Mouse (Mus musculus): ENCODE measurements at regions not wholly inside any gene's neighbourhood (a gene's known extent, or its start where the extent isn't known, plus 50 kb on each side); places are given as distances from the start of the nearest gene placed in this dataset.

GRCm38 (mm10) chr5:82324354-82324753 lies 1030.6 kb downstream of the Tecrl start:
- Histone ChIP-seq H3K9me3 (replicated peaks; ENCODE audit: control insufficient read depth, low read length) (no peaks in the 10 kb centered on the region), H3K4me2 (ENCODE audit: low read depth, low read length) (no peak overlapping the region), H3K4me1 (ENCODE audit: control insufficient read depth, insufficient read depth, low read length) (no peaks in the 10 kb centered on the region), H3K27me3 (ENCODE audit: control insufficient read depth, insufficient read depth, low read length) (no peaks in the 10 kb centered on the region), H3K4me3 (replicated peaks; ENCODE audit: low read length) (no peak overlapping the region), H3K36me3 (ENCODE audit: control insufficient read depth, insufficient read depth, low read length) (no peaks in the 10 kb centered on the region), H3K27ac (ENCODE audit: low read length) (no peak overlapping the region), H3K9ac (ENCODE audit: low read length) (no peak overlapping the region)
- WGBS = 78% methylated on average over 4 of the region's 4 CpGs
- ATAC-seq (ENCODE audit: insufficient read depth, low FRiP score) = no peak

GRCm38 (mm10) chr5:82319709-82320333 lies 1035.2 kb downstream of the Tecrl start:
- Histone ChIP-seq H3K9ac (ENCODE audit: low read length) (no peak overlapping the region), H3K4me1 (ENCODE audit: control insufficient read depth, insufficient read depth, low read length) (no peaks in the 10 kb centered on the region), H3K4me3 (replicated peaks; ENCODE audit: low read length) (no peak overlapping the region), H3K36me3 (ENCODE audit: control insufficient read depth, insufficient read depth, low read length) (no peaks in the 10 kb centered on the region), H3K27ac (ENCODE audit: low read length) (no peak overlapping the region), H3K9me3 (replicated peaks; ENCODE audit: control insufficient read depth, low read length) (no peaks in the 10 kb centered on the region), H3K27me3 (ENCODE audit: control insufficient read depth, insufficient read depth, low read length) (no peaks in the 10 kb centered on the region), H3K4me2 (ENCODE audit: low read depth, low read length) (no peak overlapping the region)
- no peak for ATAC-seq (ENCODE audit: insufficient read depth, low FRiP score)
- 81% methylated on average over 1 of the region's 1 CpGs for WGBS

- no peaks in the 10 kb centered on the region for H3K36me3 ChIP-seq (ENCODE audit: control insufficient read depth, insufficient read depth, low read length)
- H3K27ac ChIP-seq (ENCODE audit: low read length) = no peak overlapping the region
- ATAC-seq (ENCODE audit: insufficient read depth, low FRiP score) = no peak
- no peak overlapping the region for H3K9ac ChIP-seq (ENCODE audit: low read length)
- H3K4me2 ChIP-seq (ENCODE audit: low read depth, low read length) = no peak overlapping the region
- no peaks in the 10 kb centered on the region for H3K4me1 ChIP-seq (ENCODE audit: control insufficient read depth, insufficient read depth, low read length)
- 41% methylated on average over 6 of the region's 6 CpGs for WGBS
- H3K4me3 ChIP-seq (replicated peaks; ENCODE audit: low read length) = no peak overlapping the region
- H3K9me3 ChIP-seq (replicated peaks; ENCODE audit: control insufficient read depth, low read length) = no peaks in the 10 kb centered on the region
- no peaks in the 10 kb centered on the region for H3K27me3 ChIP-seq (ENCODE audit: control insufficient read depth, insufficient read depth, low read length)
These were observed 1042.9 kb downstream of the Tecrl start for GRCm38 (mm10) chr5:82312054-82312453.

DNA sequence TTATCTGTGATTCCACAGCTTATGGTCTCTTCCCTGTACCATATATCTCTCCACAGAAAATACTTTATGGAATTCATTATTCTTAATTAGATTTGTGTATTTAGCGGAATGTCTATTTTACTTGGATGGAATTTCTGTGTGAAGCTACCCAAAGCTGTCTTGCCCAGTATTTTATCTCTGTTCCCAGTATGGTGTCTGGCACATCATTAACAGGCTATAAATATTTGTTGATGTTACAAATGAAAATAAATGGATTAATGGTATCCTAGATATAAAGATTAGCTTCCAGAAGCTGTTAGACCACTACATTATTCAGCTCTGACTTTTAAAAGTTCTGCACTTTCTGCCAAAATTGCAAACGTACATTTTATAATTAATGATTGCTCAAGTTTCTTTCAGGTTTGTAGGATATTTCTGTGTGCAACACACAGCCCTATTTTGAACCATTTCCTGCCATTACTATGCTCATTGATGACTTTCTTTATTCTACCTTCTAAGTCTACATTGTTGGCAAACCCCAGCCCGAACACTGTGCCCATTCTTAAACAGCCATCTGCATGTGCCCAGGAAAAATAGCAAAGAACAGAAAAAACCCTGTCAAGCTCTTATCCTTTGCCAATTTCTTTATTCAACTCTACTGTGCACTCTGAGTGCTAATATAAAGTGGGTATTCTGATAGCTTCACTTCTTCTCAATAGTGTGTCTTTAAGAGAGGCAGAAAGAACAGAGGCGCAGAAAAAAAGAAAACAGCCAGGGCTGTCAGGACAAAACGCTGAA lies 1066.7 kb downstream of the Tecrl start:
- no peaks in the 10 kb centered on the region for H3K9me3 ChIP-seq (replicated peaks; ENCODE audit: control insufficient read depth, low read length)
- ATAC-seq (ENCODE audit: insufficient read depth, low FRiP score) = no peak
- H3K27me3 ChIP-seq (ENCODE audit: control insufficient read depth, insufficient read depth, low read length) = no peaks in the 10 kb centered on the region
- no peaks in the 10 kb centered on the region for H3K4me1 ChIP-seq (ENCODE audit: control insufficient read depth, insufficient read depth, low read length)
- no peaks in the 10 kb centered on the region for H3K36me3 ChIP-seq (ENCODE audit: control insufficient read depth, insufficient read depth, low read length)
- no peak overlapping the region for H3K4me2 ChIP-seq (ENCODE audit: low read depth, low read length)
- WGBS = 69% methylated on average over 5 of the region's 5 CpGs
- no peak overlapping the region for H3K4me3 ChIP-seq (replicated peaks; ENCODE audit: low read length)
- H3K27ac ChIP-seq (ENCODE audit: low read length) = no peak overlapping the region
- no peak overlapping the region for H3K9ac ChIP-seq (ENCODE audit: low read length)

DNA sequence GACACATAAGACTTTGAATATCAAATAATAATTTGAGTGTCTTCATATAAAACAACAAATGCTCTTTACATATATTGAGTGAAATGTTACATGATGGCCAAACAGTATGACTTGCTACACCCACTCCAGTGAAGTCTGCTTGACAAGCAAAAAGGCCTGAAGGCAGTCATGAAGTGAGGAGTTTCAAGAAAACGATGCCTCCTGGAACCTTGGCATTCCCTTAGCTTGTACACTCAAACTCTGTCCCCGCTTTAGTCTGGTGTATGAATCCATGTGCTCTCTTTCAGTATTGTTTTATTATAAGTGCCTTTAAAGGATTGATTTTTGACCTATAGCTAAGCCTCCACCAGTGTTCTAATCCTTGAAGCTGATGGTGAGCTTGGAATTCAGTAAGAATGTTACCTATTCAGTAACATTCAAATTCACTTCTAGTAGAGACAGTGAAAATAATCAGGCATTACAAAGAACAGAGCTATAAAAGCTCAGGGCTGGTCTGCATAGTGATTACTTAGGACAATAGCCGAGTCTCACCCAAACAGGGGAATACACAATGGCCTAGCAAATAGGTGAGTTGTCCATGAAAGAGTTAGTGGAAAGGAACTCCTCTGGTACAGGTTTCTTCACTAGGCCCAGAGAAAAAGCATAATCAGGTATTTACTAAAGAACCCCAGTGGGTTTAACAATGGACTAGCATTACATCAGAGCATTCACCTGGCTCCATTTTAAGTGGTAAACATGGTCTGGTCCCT lies 1101.5 kb downstream of the Tecrl start:
- WGBS = 90% methylated on average over 3 of the region's 3 CpGs

DNA sequence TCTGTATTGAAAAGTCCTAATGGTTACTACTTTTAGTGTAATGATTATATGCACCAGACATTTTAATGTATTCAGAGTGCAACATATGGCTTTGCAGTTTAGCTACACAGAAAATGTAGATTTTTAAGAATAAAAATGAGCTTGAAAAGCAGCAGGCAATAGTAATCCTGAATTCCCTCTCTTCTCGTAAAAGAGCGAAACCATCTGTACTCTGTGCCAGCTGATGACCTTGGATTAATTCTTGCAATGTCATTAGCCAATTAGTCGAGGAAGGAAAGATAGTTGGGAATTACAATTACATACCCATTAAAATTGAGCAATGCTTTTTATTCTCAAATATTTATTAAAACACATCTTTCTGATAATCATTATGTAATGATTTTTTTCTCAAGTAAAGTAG lies 1128.7 kb downstream of the Tecrl start:
- ATAC-seq (ENCODE audit: insufficient read depth, low FRiP score) = no peak
- Histone ChIP-seq H3K36me3 (ENCODE audit: control insufficient read depth, insufficient read depth, low read length) (no peaks in the 10 kb centered on the region), H3K4me1 (ENCODE audit: control insufficient read depth, insufficient read depth, low read length) (no peaks in the 10 kb centered on the region), H3K9ac (ENCODE audit: low read length) (no peak overlapping the region), H3K27me3 (ENCODE audit: control insufficient read depth, insufficient read depth, low read length) (no peaks in the 10 kb centered on the region), H3K4me2 (ENCODE audit: low read depth, low read length) (no peak overlapping the region), H3K9me3 (replicated peaks; ENCODE audit: control insufficient read depth, low read length) (no peaks in the 10 kb centered on the region), H3K27ac (ENCODE audit: low read length) (no peak overlapping the region), H3K4me3 (replicated peaks; ENCODE audit: low read length) (no peak overlapping the region)
- WGBS = 85% methylated on average over 3 of the region's 3 CpGs

More for the DNA sequence above, 1101.5 kb downstream of the Tecrl start:
- no peaks in the 10 kb centered on the region for H3K36me3 ChIP-seq (ENCODE audit: control insufficient read depth, insufficient read depth, low read length)
- H3K9ac ChIP-seq (ENCODE audit: low read length) = no peak overlapping the region
- no peaks in the 10 kb centered on the region for H3K27me3 ChIP-seq (ENCODE audit: control insufficient read depth, insufficient read depth, low read length)
- ATAC-seq (ENCODE audit: insufficient read depth, low FRiP score) = no peak
- no peaks in the 10 kb centered on the region for H3K9me3 ChIP-seq (replicated peaks; ENCODE audit: control insufficient read depth, low read length)
- H3K4me2 ChIP-seq (ENCODE audit: low read depth, low read length) = no peak overlapping the region
- no peaks in the 10 kb centered on the region for H3K4me1 ChIP-seq (ENCODE audit: control insufficient read depth, insufficient read depth, low read length)
- H3K4me3 ChIP-seq (replicated peaks; ENCODE audit: low read length) = no peak overlapping the region
- H3K27ac ChIP-seq (ENCODE audit: low read length) = no peak overlapping the region

DNA sequence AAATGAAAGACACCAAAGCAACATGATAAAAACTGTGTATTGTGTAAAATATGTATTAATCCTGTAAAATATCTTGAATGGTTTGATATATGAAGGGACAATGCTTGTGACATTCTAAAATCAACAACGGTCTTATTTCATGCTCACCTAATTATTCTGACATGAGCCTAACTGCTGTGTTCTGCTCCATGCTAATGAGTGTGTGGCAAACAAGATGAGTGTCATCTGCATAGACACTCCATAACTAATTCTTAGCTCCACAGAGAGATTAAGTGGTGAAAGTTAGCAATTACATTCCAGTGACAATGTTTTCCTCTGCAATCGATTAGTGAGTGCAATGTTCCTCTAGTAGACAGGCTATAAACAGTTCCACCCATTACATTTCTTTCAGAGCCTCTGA lies 1131.4 kb downstream of the Tecrl start:
- H3K27ac ChIP-seq (ENCODE audit: low read length) = no peak overlapping the region
- WGBS = 92% methylated on average over 2 of the region's 2 CpGs
- ATAC-seq (ENCODE audit: insufficient read depth, low FRiP score) = no peak
- H3K4me1 ChIP-seq (ENCODE audit: control insufficient read depth, insufficient read depth, low read length) = no peaks in the 10 kb centered on the region
- H3K4me3 ChIP-seq (replicated peaks; ENCODE audit: low read length) = no peak overlapping the region
- no peaks in the 10 kb centered on the region for H3K27me3 ChIP-seq (ENCODE audit: control insufficient read depth, insufficient read depth, low read length)
- H3K4me2 ChIP-seq (ENCODE audit: low read depth, low read length) = no peak overlapping the region
- no peak overlapping the region for H3K9ac ChIP-seq (ENCODE audit: low read length)
- no peaks in the 10 kb centered on the region for H3K36me3 ChIP-seq (ENCODE audit: control insufficient read depth, insufficient read depth, low read length)
- no peaks in the 10 kb centered on the region for H3K9me3 ChIP-seq (replicated peaks; ENCODE audit: control insufficient read depth, low read length)

DNA sequence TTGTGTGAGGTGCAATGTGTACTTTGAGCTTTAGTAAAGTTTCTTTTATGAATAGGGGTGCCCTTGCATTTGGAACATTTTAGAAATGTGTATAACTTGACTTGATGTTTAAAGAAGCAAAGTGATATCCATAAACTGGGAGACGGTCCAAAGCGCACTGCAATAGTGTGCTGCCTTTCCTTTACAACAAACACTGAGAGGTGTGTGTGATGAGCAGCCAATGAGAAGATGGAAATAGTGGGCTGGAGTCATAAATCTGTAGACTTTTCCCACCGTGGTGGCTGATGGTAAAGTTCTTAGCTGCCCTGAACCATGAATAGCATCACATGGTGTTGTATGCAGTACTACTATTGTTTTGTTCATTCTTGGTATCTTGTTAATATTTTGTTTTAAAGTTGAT lies 1151.4 kb downstream of the Tecrl start:
- Histone ChIP-seq H3K4me1 (ENCODE audit: control insufficient read depth, insufficient read depth, low read length) (no peaks in the 10 kb centered on the region), H3K4me2 (ENCODE audit: low read depth, low read length) (no peak overlapping the region), H3K27ac (ENCODE audit: low read length) (no peak overlapping the region), H3K4me3 (replicated peaks; ENCODE audit: low read length) (no peak overlapping the region), H3K27me3 (ENCODE audit: control insufficient read depth, insufficient read depth, low read length) (no peaks in the 10 kb centered on the region), H3K9ac (ENCODE audit: low read length) (no peak overlapping the region), H3K36me3 (ENCODE audit: control insufficient read depth, insufficient read depth, low read length) (no peaks in the 10 kb centered on the region), H3K9me3 (replicated peaks; ENCODE audit: control insufficient read depth, low read length) (no peaks in the 10 kb centered on the region)
- no peak for ATAC-seq (ENCODE audit: insufficient read depth, low FRiP score)
- WGBS = 59% methylated on average over 3 of the region's 3 CpGs

Measured in stomach, embryonic 16.5 days (tissue).